Mouse (Mus musculus): ENCODE data around the gene F5.

The F5 gene

GRCm38 (mm10) chr1:164151387-164152088 lies at the start of gene F5:
Gene F5 (plus strand): TSS chr1:164151838.
- no peak for DNase-seq (ENCODE audit: low spot score)

DNA sequence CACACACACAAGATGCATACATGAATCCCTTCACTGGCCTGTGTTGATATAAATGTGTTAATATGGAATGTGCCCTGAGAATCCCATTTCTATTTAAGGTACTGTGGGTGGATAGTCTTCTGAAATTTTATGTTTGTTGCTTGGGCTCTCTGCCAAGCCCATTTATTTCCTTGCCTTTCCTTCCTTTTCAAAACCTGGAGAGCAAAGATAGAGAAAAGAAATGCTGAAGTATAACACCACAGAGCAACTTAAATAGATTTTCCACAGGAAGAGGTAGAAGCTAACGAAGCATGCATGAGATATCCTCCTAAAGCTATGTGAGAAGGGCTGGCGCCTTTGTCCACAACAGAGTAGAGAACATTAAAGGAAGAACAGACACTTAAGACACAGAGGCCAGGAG lies 41.9 kb upstream of the F5 start:
- DNase-seq (ENCODE audit: low spot score), result no peak

DNA sequence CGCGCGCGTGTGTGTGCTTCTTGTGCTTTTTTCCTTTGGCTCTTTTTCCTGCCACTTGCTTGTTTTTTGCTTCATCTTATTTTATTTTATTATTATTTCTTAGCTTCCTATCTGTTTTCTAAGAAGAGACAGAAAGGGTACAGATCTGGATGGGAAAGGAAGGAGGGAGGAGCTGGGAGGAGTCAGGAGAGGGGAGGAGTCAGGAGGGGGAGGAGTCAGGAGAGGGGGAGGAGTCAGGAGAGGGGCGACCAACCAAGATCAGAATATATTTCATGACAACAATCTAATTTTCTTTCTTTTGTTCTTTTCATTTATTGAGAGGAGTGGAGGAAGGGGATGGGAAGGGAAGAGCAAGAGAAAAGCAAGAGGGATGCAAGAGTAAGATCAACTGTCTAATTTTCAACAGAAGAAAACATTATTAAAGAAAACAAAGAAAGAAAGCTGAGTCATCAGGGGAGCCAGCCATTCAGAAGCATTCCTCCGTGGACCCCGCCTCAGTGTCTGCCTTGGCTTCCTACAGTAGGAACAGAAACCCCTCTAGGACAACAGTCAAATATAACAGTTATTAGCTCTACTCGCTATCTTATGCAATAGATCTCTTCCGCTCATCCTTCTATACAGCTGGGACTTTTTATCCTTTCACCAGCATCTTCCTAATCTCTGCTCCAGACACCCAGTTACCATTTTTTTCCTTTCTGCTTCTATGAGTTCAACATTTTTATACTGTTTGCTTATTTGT lies 40.9 kb upstream of the F5 start:
- no peak for DNase-seq (ENCODE audit: low spot score)

GRCm38 (mm10) chr1:164114280-164114679 lies 37.4 kb upstream of the F5 start:
- DNase-seq (ENCODE audit: low spot score), result no peak

DNA sequence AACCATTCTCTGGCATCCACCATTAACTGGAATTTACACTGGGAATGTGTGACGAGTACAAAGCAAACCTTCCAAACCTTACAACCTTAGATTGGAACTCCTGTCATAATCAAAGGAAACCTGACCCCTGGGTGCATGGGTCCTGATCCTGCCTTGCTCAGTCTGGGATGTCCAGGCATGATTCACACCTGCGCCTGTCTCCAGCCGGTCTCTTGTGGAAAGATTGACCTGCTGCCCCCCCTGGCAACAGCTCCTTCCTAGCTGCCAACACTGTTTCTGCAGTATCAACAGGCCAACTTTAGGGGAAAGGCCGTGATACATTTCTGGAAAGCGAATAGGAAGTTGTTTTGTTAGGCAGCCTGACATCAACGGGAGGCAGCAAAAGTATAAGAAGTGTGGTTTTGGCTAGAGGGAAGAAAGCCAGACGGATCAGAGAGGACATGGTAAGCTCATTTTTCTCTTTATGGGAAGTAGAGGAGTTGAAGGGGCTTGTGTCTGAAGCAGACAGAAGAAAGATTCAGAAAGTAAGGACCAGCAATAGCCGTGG lies 36.6 kb upstream of the F5 start, which contains the start of gene Selp:
Gene Selp, plus strand, starts transcription at position 318 of the 547 bp plus-strand sequence.
- DNase-seq (ENCODE audit: low spot score), result no peak

DNA sequence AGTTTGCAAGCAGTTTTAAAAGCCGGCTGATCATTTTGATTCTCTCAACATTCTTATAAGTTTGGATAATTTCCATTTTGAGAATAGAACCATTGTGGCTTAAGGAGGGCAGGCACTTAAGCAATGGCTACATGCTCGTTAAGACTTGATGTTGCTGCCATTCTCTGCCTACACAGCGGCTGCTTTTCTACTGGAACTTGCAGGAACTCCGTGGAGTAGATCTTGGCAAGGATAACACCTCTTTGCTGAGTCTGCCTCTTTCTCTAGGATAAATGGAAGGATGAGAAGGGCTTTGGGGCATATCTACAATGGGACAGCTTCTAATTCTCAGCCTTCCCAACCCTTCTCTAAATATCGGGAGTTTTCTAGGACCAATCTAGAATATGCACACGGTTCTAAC lies 36.0 kb upstream of the F5 start:
- no peak for DNase-seq (ENCODE audit: low spot score)

- no peak for DNase-seq (ENCODE audit: low spot score)
These were observed 33.8 kb upstream of the F5 start for GRCm38 (mm10) chr1:164117869-164118268.

DNA sequence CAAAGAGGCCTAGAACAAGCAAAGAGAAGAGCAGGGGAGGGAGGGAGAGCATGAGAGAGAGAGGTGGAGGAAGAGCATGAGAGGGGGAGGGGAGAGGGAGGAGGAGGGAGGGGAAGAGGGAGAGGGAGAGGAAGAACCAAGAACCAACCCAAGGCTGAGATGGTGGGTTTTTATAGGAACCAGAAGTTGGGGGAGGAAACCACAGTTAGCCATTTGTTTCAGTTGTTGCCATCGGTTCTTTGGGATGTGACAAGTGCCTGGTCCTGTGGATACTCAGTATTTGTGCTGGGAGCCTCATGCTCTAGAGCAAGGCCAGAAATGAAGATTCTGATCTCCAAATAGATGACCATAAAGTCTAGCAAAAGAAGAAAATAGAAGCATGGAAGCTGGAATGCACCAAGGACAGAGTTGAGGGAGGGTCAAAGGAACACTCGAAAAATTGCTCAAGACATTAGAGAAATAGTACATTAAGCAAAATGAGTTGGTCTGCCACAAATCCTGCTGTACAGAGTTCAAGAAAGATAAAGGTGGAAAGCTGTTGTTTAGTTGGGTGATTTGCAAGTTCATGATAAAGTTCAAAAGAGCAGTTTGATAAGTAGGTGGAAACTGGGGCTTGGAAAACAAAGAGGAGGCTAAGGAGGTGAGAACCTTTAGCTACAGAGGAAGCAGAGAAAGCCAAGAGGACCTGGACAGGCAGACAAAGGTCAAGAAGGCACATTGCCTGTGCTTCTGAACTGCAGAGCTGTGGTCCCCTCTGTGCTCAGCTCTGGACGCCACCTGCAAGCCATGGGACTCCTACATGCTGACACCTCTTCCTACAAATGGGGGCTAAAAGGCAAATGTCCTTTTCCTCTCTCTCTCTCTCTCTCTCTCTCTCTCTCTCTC lies 31.5 kb upstream of the F5 start:
- DNase-seq (ENCODE audit: low spot score), result no peak

- no peak for DNase-seq (ENCODE audit: low spot score)
These were observed 30.9 kb upstream of the F5 start for GRCm38 (mm10) chr1:164120777-164121158.

DNA sequence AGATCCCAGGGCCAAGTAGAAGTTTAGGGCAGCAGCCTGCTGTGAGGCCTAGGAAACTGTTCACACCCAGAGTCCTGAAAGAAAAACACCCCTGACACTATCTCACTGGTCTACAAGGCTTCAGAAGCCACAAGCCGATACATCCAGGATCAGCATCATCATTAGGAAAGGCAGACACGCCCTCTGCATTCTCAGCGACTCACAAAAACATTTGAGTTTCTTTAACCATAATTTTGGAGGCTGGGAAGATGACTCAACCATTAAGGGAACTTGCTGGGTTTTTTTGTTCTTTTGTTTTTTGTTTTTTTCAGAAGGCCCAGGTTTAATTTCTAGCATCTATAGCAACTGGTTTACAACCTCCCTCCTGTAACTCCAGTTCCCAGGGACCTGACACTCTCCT lies 27.8 kb upstream of the F5 start:
- no peak for DNase-seq (ENCODE audit: low spot score)

DNA sequence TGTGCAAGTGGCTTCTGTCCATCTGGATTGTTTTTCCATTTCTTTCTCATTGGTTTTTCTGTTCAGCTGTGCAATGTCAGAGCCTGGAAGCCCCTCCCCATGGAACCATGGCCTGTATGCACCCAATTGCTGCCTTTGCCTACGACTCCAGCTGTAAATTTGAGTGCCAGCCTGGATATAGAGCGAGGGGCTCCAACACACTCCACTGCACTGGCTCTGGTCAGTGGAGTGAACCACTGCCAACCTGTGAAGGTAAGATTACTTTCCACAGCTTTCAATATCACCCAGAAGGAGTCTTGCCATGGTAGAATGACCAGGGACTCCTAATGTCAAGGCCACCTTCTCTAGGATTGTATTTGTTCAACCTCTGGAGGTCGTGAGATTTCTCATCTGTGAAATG lies 21.6 kb upstream of the F5 start:
- no peak for DNase-seq (ENCODE audit: low spot score)

DNA sequence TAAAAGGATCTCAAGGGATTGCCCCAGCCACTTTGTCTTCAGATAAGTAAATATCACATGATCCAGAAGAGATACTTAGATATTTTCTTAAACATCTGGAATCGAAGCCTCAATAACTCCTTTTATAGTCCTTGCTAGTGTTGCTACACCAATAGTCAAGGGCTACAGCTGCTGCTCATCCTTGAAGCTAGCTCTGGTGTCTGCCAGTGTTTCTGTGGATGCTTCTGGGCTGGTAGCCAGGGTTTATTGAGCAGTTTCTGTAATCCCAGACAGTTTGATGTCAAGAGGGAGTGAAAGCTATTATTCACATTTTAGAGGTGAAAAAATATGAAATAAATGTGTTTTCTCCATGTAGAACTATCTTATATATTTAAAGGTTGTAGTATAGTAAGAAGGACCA lies 19.0 kb upstream of the F5 start:
- DNase-seq (ENCODE audit: low spot score), result no peak

DNA sequence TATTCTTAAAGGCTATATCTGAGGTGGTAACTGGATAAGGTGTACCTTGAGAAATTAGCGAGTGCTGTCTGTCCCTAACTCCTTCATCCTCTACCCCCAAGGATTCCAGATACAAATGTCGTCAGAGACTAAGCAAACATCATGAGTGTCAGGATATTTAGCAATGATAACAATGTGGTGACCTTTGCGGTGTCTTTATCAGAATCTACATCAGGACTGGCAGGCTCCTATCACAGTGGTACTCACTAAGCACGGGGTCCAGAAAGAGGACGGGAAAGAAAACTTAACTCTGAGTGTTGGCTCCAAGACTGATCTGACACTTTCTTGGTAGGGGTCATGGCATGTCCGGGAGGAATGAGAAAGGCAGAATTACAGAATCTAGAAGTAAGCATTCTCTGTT lies 17.5 kb upstream of the F5 start:
- DNase-seq (ENCODE audit: low spot score), result no peak

DNA sequence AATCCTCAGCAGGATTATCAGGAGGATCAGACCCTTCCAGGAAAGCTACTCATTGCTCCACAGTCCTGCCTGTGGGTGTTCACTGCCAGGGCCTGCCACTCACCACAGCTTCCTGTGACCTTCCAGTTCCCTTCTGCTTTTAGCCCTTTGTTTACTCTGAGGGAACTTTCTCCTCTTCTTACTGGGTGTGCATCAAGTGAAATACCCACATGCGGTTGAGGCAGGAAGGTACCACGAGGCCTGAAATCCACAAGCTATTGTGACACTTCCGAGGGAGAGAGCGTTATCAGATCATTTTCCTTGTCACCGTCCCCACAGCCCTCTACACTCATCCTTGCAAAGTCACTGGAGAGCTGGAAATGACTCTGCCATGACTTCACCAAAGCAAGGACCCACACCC lies 16.3 kb upstream of the F5 start:
- DNase-seq (ENCODE audit: low spot score), result no peak

GRCm38 (mm10) chr1:164135960-164136359 lies 15.7 kb upstream of the F5 start:
- no peak for DNase-seq (ENCODE audit: low spot score)

- DNase-seq (ENCODE audit: low spot score), result no peak
These were observed 15.0 kb upstream of the F5 start for GRCm38 (mm10) chr1:164136636-164137035.

DNA sequence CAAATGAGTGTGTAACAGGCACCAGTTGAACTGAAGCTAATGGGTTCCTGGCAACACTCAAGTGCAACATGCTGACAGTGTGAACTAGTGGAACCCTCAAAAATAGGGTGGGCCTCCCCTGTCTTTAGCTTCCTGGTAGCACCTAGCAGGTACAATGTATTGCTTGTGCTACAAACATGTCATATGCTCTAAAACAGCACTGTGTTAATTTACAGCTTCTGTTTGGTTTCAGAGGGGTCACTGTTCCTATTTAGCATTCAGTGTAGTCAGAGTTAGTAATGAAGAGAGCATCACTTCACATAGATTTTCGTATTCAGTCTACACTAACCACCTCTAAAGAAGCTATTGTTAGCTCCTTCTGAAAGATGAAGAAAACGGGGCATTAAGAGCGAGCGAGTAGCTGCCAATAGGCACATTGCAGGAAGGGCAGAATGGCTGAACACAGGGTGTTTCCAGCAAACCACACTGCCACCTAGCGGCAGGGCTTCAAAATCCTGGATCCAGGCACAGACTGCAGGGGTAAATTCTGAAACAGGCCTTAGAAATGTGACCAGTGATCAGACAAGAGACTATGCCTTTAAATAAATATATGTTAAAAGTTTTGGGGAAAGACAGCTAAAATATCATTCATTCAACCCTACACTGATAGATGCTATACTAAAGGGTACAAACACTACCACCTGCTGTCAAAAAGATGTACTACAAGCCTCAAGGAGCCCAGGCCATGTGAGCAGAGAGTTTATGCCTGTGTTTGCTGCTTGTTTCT lies 13.1 kb upstream of the F5 start:
- peak; percentile 59 for DNase-seq (ENCODE audit: low spot score)

GRCm38 (mm10) chr1:164139464-164139863 lies 12.2 kb upstream of the F5 start:
- no peak for DNase-seq (ENCODE audit: low spot score)

DNA sequence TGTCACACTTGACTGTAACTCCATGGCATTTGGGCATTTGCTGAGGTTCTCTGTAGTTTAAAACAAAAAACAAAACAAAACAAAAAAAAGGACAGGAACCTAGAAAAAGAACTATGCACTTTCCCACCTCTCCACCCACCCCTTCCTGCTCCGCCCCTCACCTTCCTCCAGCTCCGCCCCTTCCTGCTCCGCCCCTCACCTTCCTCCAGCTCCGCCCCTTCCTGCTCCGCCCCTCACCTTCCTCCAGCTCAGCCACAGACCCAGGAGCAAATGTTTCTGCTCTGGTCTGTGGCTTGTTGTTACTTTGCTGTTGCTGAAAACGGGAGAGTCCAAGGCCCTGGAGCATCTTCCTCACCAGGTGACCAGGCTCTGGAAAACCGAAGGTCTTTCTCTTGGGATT lies 2.6 kb upstream of the F5 start:
- no peak for DNase-seq (ENCODE audit: low spot score)

DNA sequence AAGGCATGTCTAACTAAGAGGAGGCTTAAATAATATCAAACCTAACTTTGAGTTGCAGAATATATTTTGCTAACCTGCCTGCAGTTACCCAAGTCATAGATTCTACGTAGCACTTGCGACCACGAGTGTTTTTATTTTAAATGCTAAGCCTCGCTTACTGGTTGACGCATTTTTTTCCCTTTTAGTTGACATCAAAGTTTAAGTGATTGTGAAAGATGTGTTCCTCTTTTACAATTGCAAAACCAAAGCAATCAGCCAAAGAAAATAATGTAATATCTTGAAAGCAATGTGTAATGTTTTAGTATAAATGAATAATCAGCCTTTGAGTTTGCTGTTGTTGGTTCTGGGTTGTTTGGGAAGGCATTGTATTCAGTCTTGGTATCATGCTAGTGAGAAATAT lies 1.2 kb downstream of the F5 start:
- DNase-seq (ENCODE audit: low spot score), result no peak

DNA sequence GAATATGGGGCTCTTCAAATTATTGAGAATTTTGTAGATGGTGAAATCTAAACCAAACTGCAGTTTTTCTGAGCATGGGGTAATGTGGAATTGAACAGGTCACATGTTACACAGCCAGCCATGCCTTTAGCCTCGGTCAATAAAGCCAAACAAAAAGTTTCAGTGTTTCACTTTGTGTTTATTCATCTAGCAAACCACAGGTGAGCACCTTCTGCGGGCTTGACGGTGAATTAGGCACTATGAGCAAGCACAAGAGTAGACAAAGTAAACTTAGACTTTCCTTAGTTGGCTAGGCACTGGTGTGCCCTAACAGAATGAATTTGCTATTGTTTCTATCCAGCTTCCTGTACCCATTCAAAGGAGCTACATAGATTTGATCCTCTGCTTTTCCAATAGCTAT lies 3.3 kb downstream of the F5 start:
- no peak for DNase-seq (ENCODE audit: low spot score)

- DNase-seq (ENCODE audit: low spot score), result no peak
These were observed 6.9 kb downstream of the F5 start for GRCm38 (mm10) chr1:164158571-164158970.
